ENCODE assay signal across 20 mouse cellular contexts in the genomic region with DNA sequence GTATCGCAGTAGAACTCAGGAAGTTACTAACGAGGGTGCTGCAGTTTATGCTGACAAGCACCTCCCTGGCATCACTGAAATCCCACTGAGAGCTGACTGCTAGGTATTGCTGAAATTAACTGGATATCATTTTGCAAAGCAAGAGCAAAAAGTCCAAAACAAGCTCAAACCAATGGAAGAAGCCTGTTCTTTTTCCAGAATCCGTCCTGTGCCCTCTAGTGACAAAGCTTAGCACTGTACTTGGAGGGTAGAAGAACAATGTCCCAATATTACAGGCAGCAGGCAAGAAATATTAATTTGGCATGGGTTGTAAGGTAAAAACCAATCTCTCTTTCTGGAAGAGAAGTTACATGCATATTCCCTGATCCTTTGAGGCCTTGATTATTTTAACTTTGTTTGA.
DNase-seq lines count a peak whose midpoint lies in the region; ATAC-seq and TF ChIP-seq lines count a peak whose summit lies in the region.
"Had no signal": no experiment of that assay in that cellular context is flagged by ENCODE, and none has a peak within 500 bp of the region (broad histone marks: within the 10 kb centered on the region; RNA-seq: fewer than 3 reads in every experiment).

No protein-coding gene starts in this region.

- no peak for TF ChIP-seq POLR2A in cortical plate, adult 2 months (IDR thresholded peaks at IDR 0.05; ENCODE audit: extremely low read depth, insufficient read depth, low read length)

- no peaks in the 10 kb centered on the region for H3K9me3 ChIP-seq in heart, postnatal 0 days (replicated peaks; ENCODE audit: control insufficient read depth, low read length)
- H3K9me3 ChIP-seq in lung, postnatal 0 days (ENCODE audit: low read length), result no peaks in the 10 kb centered on the region
- H3K9me3 ChIP-seq: forebrain, embryonic 15.5 days; hindbrain, embryonic 12.5 days; intestine, embryonic 15.5 days; limb, embryonic 12.5 days; neural tube, embryonic 12.5 days; stomach, embryonic 15.5 days had no signal

- DNase-seq in adrenal gland, postnatal 10 days, result peak; percentile 23
- no peak for DNase-seq in adrenal gland, adult 8-10 months
- no peak for DNase-seq in heart, postnatal 0 days (ENCODE audit: low spot score)
- DNase-seq in heart, adult 11 months, result no peak
- DNase-seq in lung, postnatal 0 days (ENCODE audit: low spot score), result no peak
- no peak for DNase-seq in lung, postnatal 4 days
- no peak for DNase-seq in right cerebral cortex, postnatal 4 days
- DNase-seq: adrenal gland, postnatal 25 days; cerebellum, adult 8-10 months; embryo, embryonic 11 days; heart, postnatal 10 days; kidney, postnatal 10 days had no signal

- H3K27me3 ChIP-seq in heart, postnatal 0 days (ENCODE audit: control insufficient read depth, insufficient read depth, low read length), result no peaks in the 10 kb centered on the region
- no peaks in the 10 kb centered on the region for H3K27me3 ChIP-seq in lung, postnatal 0 days (replicated peaks; ENCODE audit: insufficient read depth, low read length)
- H3K27me3 ChIP-seq: forebrain, embryonic 15.5 days; hindbrain, embryonic 12.5 days; intestine, embryonic 15.5 days; limb, embryonic 12.5 days; neural tube, embryonic 12.5 days; stomach, embryonic 15.5 days had no signal

- H3K4me2 ChIP-seq in heart, postnatal 0 days (ENCODE audit: low read depth, low read length), result no peak overlapping the region
- no peak overlapping the region for H3K4me2 ChIP-seq in lung, postnatal 0 days (replicated peaks; ENCODE audit: low read depth, low read length)
- H3K4me2 ChIP-seq: forebrain, embryonic 15.5 days; hindbrain, embryonic 12.5 days; intestine, embryonic 15.5 days; limb, embryonic 12.5 days; neural tube, embryonic 12.5 days; stomach, embryonic 15.5 days had no signal

- no peak overlapping the region for H3K27ac ChIP-seq in heart, postnatal 0 days (ENCODE audit: low read depth)
- no peak overlapping the region for H3K27ac ChIP-seq in lung, postnatal 0 days (ENCODE audit: low read length)
- H3K27ac ChIP-seq in cortical plate, adult 2 months (ENCODE audit: insufficient read depth, low read length), result no peak overlapping the region
- H3K27ac ChIP-seq: forebrain, embryonic 15.5 days; hindbrain, embryonic 12.5 days; intestine, embryonic 15.5 days; limb, embryonic 12.5 days; liver, embryonic 14.5 days; neural tube, embryonic 12.5 days; stomach, embryonic 15.5 days had no signal

- H3K9ac ChIP-seq in heart, postnatal 0 days (replicated peaks; ENCODE audit: low read depth, low read length), result no peak overlapping the region
- no peak overlapping the region for H3K9ac ChIP-seq in lung, postnatal 0 days (replicated peaks; ENCODE audit: low read depth)
- H3K9ac ChIP-seq: forebrain, embryonic 15.5 days; hindbrain, embryonic 12.5 days; intestine, embryonic 15.5 days; limb, embryonic 12.5 days; liver, embryonic 14.5 days; neural tube, embryonic 12.5 days; stomach, embryonic 15.5 days had no signal

- no peak for ATAC-seq in heart, postnatal 0 days (ENCODE audit: insufficient read depth, low read depth)
- ATAC-seq in lung, postnatal 0 days, result no peak
- ATAC-seq: forebrain, embryonic 15.5 days; intestine, embryonic 15.5 days had no signal

- H3K4me1 ChIP-seq in heart, postnatal 0 days (ENCODE audit: control insufficient read depth, insufficient read depth), result no peaks in the 10 kb centered on the region; the same call in 1 of the 2 replicates
- no peaks in the 10 kb centered on the region for H3K4me1 ChIP-seq in lung, postnatal 0 days (ENCODE audit: insufficient read depth, low read depth, low read length)
- H3K4me1 ChIP-seq in cortical plate, adult 2 months (ENCODE audit: control insufficient read depth, insufficient read depth, low read length), result no peaks in the 10 kb centered on the region; the same call in 1 of the 2 replicates
- H3K4me1 ChIP-seq: forebrain, embryonic 15.5 days; hindbrain, embryonic 12.5 days; intestine, embryonic 15.5 days; limb, embryonic 12.5 days; neural tube, embryonic 12.5 days; stomach, embryonic 15.5 days had no signal

- no peak for TF ChIP-seq EP300 in heart, postnatal 0 days (IDR thresholded peaks at IDR 0.05; ENCODE audit: low read depth)
- TF ChIP-seq EP300 in lung, postnatal 0 days (IDR thresholded peaks at IDR 0.05), result no peak

- no peak overlapping the region for H3K4me3 ChIP-seq in heart, postnatal 0 days (ENCODE audit: low read depth, low read length)
- H3K4me3 ChIP-seq in lung, postnatal 0 days (ENCODE audit: low read depth, low read length), result no peak overlapping the region
- no peak overlapping the region for H3K4me3 ChIP-seq in cortical plate, adult 2 months (ENCODE audit: insufficient read depth, low read length)
- H3K4me3 ChIP-seq: forebrain, embryonic 15.5 days; hindbrain, embryonic 12.5 days; intestine, embryonic 15.5 days; limb, embryonic 12.5 days; neural tube, embryonic 12.5 days; stomach, embryonic 15.5 days had no signal

- 0 out of 2 replicates have a peak, but pooled peaks cover 6% of the 10 kb centered on the region for H3K36me3 ChIP-seq in heart, postnatal 0 days (replicated peaks; ENCODE audit: control insufficient read depth, insufficient read depth, low read length)
- no peaks in the 10 kb centered on the region for H3K36me3 ChIP-seq in lung, postnatal 0 days (ENCODE audit: insufficient read depth, low read length)
- H3K36me3 ChIP-seq: forebrain, embryonic 15.5 days; hindbrain, embryonic 12.5 days; intestine, embryonic 15.5 days; limb, embryonic 12.5 days; neural tube, embryonic 12.5 days; stomach, embryonic 15.5 days had no signal

- WGBS in heart, postnatal 0 days, result 74% methylated on average over 3 of the region's 3 CpGs
- WGBS in lung, postnatal 0 days, result 73% methylated on average over 3 of the region's 3 CpGs

- TF ChIP-seq CTCF in heart, postnatal 0 days (IDR thresholded peaks at IDR 0.05; ENCODE audit: low read depth), result peak; percentile 31; the same call in 1 of the 2 replicates
- TF ChIP-seq CTCF in lung, postnatal 0 days (IDR thresholded peaks at IDR 0.05), result peak; percentile 58
- peak; percentile 15; the same call in 1 of the 2 replicates for TF ChIP-seq CTCF in cortical plate, adult 2 months (IDR thresholded peaks at IDR 0.05; ENCODE audit: extremely low read depth, insufficient read depth, low read length)
